Mouse (Mus musculus): ENCODE measurements at regions not wholly inside any gene's neighbourhood (a gene's known extent, or its start where the extent isn't known, plus 50 kb on each side); places are given as distances from the start of the nearest gene placed in this dataset.

DNA sequence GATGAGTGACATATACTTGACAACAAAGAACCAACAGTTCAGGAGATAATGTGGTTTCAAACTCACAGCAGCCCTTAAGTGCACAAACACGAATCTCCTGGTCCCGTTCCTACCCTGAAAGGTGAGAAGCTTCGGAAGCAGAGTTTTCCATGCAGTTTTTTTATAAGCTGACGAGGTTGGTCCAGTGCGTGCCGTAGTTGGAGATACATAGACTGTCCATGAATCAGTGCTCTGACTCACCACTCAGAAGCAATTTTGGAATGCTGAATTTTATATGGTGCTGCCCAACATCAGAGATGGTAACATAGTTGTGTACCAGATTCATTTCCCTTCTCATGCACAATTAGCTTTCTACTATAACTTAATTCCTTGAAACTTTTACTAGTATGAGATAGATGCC, 2263.3 kb upstream of the Gm7489 start:
- H3K9me3 ChIP-seq, result no peaks in the 10 kb centered on the region
- H3K36me3 ChIP-seq, result no peaks in the 10 kb centered on the region
- H3K4me2 ChIP-seq, result no peak overlapping the region
- no peak overlapping the region for H3K4me3 ChIP-seq
- no peak overlapping the region for H3K27ac ChIP-seq
- H3K4me1 ChIP-seq (replicated peaks), result no peaks in the 10 kb centered on the region
- no peaks in the 10 kb centered on the region for H3K27me3 ChIP-seq
- WGBS, result 95% methylated on average over 6 of the region's 6 CpGs
- no peak for ATAC-seq (ENCODE audit: low FRiP score)
- H3K9ac ChIP-seq, result no peak overlapping the region

DNA sequence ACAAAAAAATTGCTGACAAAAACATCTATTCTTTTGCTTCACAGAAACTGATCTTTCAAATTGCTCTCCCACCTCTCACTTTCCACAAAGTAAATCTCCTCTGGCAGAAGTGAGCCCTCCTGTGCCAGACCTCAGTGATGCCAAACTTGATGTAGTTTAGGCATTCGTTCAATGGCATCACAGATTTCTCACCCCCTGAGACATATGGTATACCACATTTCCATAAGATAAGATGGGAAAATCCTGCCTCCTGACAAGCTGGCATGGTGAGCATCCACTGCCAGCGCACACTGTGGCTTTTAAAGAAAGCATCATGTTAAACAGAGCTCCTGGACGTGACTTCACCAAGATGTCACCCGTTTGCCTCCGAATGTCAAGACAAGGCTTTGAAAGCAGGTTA, 2257.2 kb upstream of the Gm7489 start:
- Histone ChIP-seq H3K4me1 (replicated peaks) (no peaks in the 10 kb centered on the region), H3K27me3 (no peaks in the 10 kb centered on the region), H3K36me3 (no peaks in the 10 kb centered on the region), H3K4me2 (no peak overlapping the region), H3K27ac (no peak overlapping the region), H3K4me3 (no peak overlapping the region), H3K9me3 (no peaks in the 10 kb centered on the region), H3K9ac (no peak overlapping the region)
- WGBS, result 94% methylated on average over 5 of the region's 5 CpGs
- ATAC-seq (ENCODE audit: low FRiP score), result no peak

DNA sequence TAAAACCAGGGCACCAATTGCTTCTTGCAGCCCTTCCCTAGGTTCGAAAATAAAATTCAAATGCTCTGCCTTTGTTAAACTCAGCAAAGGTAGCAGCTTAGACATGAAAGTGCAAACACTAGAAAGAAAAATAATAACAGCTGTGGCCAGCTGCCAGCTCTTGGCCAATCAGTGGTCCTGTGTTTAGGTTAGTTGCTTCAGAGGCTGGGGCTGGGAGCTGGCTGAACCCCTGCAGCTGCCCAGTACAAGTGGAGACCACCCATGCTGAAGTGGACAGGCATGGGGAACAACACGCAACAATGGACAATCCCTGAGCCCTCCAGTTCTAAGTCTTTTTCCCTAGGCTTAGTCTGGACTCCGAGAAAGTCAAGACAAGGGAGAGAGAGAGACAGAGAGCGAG, 2256.2 kb upstream of the Gm7489 start:
- no peaks in the 10 kb centered on the region for H3K9me3 ChIP-seq
- no peaks in the 10 kb centered on the region for H3K4me1 ChIP-seq (replicated peaks)
- no peak overlapping the region for H3K9ac ChIP-seq
- no peak overlapping the region for H3K27ac ChIP-seq
- H3K27me3 ChIP-seq, result no peaks in the 10 kb centered on the region
- no peak overlapping the region for H3K4me2 ChIP-seq
- no peak for ATAC-seq (ENCODE audit: low FRiP score)
- H3K36me3 ChIP-seq, result no peaks in the 10 kb centered on the region
- no peak overlapping the region for H3K4me3 ChIP-seq
- 53% methylated on average over 4 of the region's 4 CpGs for WGBS

DNA sequence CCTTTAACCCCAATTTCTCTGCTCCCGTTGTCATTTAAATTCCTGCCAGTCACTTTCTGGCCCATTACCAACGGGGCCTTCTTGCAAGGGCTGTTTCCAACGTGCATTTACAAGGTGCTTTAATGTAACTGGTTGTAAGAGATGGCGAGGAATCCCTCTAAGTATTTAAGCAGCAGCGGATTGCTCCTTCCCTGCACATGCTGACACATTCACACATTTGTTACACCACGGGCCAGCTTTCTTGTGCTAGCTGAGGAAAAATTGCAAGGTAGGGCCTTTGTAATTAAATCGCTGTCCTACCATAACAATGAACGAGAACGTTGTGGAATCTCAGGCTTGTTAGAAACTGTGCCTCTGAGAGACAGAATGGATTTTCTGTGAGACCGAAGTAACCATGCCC, 2252.8 kb upstream of the Gm7489 start:
- peaks cover 8% of the 10 kb centered on the region for H3K4me1 ChIP-seq (replicated peaks)
- WGBS, result 69% methylated on average over 10 of the region's 10 CpGs
- no peak overlapping the region for H3K4me3 ChIP-seq
- H3K36me3 ChIP-seq, result no peaks in the 10 kb centered on the region
- ATAC-seq (ENCODE audit: low FRiP score), result no peak
- H3K9ac ChIP-seq, result no peak overlapping the region
- H3K27me3 ChIP-seq, result no peaks in the 10 kb centered on the region
- H3K9me3 ChIP-seq, result no peaks in the 10 kb centered on the region
- no peak overlapping the region for H3K27ac ChIP-seq
- no peak overlapping the region for H3K4me2 ChIP-seq

DNA sequence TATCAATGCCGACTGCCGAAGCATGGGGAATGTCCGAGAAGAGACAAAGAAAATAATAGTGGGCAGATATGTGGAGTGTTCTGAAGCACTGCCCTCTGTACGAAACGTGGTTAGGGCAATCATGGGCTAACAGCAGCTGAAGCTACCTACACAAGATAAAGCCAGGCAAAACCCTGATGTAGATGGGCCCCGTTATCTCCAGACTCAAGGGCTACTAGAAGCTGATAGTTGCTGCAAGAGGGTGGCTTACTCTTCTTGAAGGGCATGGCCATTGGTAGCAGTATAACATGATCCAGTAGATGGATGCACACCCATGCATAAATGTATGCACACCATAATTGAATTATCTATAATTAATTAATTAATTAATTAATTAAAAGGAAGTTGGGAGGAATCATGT, 2251.6 kb upstream of the Gm7489 start:
- no peak for ATAC-seq (ENCODE audit: low FRiP score)
- H3K4me2 ChIP-seq, result no peak overlapping the region
- H3K36me3 ChIP-seq, result no peaks in the 10 kb centered on the region
- H3K27me3 ChIP-seq, result no peaks in the 10 kb centered on the region
- no peak overlapping the region for H3K27ac ChIP-seq
- H3K4me1 ChIP-seq (replicated peaks), result peaks cover 8% of the 10 kb centered on the region
- no peak overlapping the region for H3K4me3 ChIP-seq
- WGBS, result 87% methylated on average over 6 of the region's 6 CpGs
- H3K9me3 ChIP-seq, result no peaks in the 10 kb centered on the region
- no peak overlapping the region for H3K9ac ChIP-seq

DNA sequence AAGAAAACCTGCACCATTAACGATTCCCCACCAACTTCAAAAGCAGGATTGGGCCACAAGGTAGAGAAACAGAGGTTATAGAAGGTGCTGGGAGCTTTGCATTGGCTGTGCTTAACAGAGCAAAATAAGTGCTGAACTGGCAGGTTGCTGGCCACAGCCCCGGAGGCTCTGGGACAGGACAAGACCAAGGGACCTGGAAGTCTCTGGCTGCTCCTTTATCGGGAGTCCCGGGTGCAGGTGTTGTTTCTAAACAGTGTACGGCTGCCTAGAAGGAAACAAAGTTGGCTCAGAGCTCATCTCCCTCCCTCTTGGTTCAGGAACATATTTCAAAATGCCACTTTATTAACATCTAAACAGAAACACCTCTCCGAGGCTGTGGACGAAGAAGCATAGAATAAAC, 2250.0 kb upstream of the Gm7489 start:
- peak; percentile 65; the same call in 1 of the 2 replicates for ATAC-seq (ENCODE audit: low FRiP score)
- H3K9ac ChIP-seq, result 0 out of 2 replicates have a peak overlapping the region, but pooled peaks have one; percentile 30
- H3K4me1 ChIP-seq (replicated peaks), result peaks cover 8% of the 10 kb centered on the region
- H3K27ac ChIP-seq, result no peak overlapping the region
- H3K27me3 ChIP-seq, result no peaks in the 10 kb centered on the region
- H3K36me3 ChIP-seq, result no peaks in the 10 kb centered on the region
- no peaks in the 10 kb centered on the region for H3K9me3 ChIP-seq
- H3K4me2 ChIP-seq, result peak overlapping the region; percentile 46
- 45% methylated on average over 7 of the region's 7 CpGs for WGBS
- peak overlapping the region; percentile 4; the same call in 1 of the 2 replicates for H3K4me3 ChIP-seq

DNA sequence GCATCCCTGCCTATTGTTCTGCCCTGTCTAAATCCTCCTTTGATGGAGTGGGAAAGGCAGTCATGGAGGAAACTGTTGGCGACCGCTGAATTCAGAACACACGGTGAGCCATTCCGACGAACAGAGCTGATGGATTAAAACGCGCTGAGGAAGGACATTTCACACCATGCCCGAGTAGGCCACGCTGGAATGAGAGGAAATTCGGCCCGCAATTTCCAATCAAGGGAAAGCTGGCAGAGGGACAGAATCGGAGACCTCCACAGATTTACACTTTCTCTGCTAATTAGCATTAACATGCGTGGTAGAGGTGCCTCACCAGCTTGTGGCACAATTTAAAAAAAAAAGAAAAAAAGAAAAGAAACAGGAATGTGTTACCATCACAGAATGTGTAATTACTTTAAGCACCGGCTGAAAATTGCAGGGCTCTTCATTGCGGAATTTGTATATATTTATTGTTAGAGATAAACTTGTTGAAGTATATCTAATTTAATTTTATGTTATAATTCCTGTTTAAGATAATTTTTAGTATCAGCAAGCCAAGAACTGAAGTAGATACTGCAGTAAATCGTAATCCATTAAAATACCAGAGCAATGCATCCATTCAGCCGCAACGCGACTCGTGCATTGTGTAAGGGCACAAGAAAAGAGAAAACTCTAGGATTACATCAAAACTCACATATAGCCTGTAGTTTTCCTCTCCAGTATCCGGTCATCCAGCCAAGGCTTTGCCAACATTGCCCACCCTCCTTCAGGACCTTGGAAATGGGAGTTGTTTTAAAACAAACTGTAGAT, 2249.4 kb upstream of the Gm7489 start:
- peak overlapping the region; percentile 4; the same call in 1 of the 2 replicates for H3K4me3 ChIP-seq
- 34% methylated on average over 21 of the region's 21 CpGs for WGBS
- peak overlapping the region; percentile 30; the same call in 1 of the 2 replicates for H3K9ac ChIP-seq
- no peaks in the 10 kb centered on the region for H3K9me3 ChIP-seq
- H3K4me2 ChIP-seq, result peak overlapping the region; percentile 46
- no peaks in the 10 kb centered on the region for H3K36me3 ChIP-seq
- peak; percentile 44; the same call in 1 of the 2 replicates for ATAC-seq (ENCODE audit: low FRiP score)
- peaks cover 8% of the 10 kb centered on the region for H3K4me1 ChIP-seq (replicated peaks)
- no peaks in the 10 kb centered on the region for H3K27me3 ChIP-seq
- no peak overlapping the region for H3K27ac ChIP-seq

DNA sequence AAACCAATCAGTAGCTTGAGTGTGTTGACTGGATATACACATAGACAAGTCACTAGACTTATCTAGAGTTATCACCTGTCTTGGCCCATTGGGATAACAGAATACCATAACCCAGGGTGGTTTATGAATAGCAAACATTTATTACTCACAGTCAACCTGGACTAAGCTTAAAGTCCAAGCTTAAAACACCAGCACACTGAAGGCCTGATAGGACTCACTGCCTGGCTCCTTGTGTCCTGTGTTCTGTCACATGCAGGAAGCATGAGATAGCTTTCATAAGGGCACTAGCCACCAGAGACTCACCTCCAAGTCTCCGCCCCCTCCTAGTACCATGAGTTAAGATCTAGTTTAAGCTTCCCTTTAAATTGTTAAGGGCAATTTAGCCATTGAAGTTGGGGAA, 2247.1 kb upstream of the Gm7489 start:
- H3K9ac ChIP-seq, result no peak overlapping the region
- WGBS, result 98% methylated on average over 1 of the region's 1 CpGs
- H3K27me3 ChIP-seq, result no peaks in the 10 kb centered on the region
- H3K36me3 ChIP-seq, result no peaks in the 10 kb centered on the region
- H3K4me2 ChIP-seq, result no peak overlapping the region
- no peak overlapping the region for H3K4me3 ChIP-seq
- H3K4me1 ChIP-seq (replicated peaks), result peaks cover 8% of the 10 kb centered on the region
- no peak overlapping the region for H3K27ac ChIP-seq
- no peak for ATAC-seq (ENCODE audit: low FRiP score)
- no peaks in the 10 kb centered on the region for H3K9me3 ChIP-seq

DNA sequence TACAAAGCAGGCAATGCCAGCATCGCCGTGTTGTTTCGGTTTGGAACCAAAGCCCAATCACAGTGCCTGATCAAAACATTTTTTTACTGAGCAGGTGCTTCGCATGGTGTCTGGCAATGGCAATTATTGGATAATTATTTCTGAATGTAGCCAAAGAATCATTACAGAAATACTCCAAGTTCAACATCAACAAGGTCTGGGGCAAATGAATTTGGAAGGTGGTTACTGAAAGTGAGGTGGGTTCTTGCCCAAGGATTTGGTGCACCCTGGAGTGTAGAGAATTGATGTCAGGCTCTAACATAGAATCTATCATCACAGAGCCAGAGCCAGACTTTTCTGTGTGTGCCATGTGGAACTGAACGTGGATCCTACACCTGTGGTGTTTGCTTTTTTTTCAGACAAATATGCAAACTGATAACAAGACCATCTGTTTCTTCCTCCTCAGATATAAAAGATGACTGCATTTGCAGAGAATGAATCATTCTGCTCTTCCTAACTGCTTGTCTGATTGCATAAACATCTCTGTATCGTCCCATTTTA, 2240.9 kb upstream of the Gm7489 start:
- H3K27ac ChIP-seq, result no peak overlapping the region
- no peaks in the 10 kb centered on the region for H3K27me3 ChIP-seq
- 90% methylated on average over 6 of the region's 6 CpGs for WGBS
- H3K9me3 ChIP-seq, result no peaks in the 10 kb centered on the region
- ATAC-seq (ENCODE audit: low FRiP score), result no peak
- no peaks in the 10 kb centered on the region for H3K36me3 ChIP-seq
- no peak overlapping the region for H3K4me2 ChIP-seq
- H3K4me3 ChIP-seq, result no peak overlapping the region
- H3K4me1 ChIP-seq (replicated peaks), result no peaks in the 10 kb centered on the region
- no peak overlapping the region for H3K9ac ChIP-seq

DNA sequence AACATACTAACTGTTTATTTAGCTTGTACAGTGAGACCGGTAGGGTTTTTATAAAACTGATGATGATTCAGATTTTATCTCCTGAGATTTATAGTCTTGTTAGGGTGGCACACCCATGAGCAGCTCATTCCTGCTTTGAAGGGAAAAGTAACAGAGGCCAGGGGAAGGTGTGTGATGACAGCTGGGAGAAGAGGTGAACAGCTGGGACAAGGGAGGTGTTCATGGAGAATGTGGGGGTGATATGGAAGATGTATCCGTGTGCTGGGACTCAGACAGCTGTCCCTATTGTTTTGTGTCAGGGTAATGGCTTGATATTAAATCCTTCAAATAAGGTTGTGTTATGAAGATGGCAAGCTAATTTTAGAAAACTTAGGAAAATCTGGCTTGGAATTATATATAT, 2238.4 kb upstream of the Gm7489 start:
- no peak overlapping the region for H3K9ac ChIP-seq
- H3K27me3 ChIP-seq, result no peaks in the 10 kb centered on the region
- H3K4me2 ChIP-seq, result no peak overlapping the region
- no peaks in the 10 kb centered on the region for H3K36me3 ChIP-seq
- ATAC-seq (ENCODE audit: low FRiP score), result no peak
- H3K9me3 ChIP-seq, result no peaks in the 10 kb centered on the region
- no peak overlapping the region for H3K4me3 ChIP-seq
- WGBS, result 87% methylated on average over 2 of the region's 2 CpGs
- H3K4me1 ChIP-seq (replicated peaks), result no peaks in the 10 kb centered on the region
- no peak overlapping the region for H3K27ac ChIP-seq

DNA sequence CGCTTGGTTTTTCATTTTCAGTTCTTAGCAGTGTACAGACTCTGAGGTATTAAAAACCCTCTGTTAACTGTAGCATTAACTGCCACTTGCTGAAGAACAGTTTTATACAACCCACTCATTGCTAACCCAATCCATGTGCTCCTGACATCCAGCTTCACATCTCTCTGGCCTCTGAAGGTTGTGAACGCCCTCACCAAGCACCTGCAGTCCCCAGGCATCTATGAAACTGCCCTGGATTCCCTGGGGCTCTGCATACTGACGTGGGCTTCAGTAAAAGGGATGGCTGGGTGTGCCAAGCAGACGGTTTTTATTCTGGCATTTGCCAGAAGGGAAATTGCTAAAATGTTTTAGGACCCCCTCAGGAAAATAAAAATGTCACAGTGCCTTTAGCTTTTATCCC, 2232.2 kb upstream of the Gm7489 start:
- WGBS, result 61% methylated on average over 4 of the region's 4 CpGs
- ATAC-seq (ENCODE audit: low FRiP score), result no peak
- Histone ChIP-seq H3K9me3 (peaks cover 5% of the 10 kb centered on the region), H3K27me3 (no peaks in the 10 kb centered on the region), H3K4me1 (replicated peaks) (no peaks in the 10 kb centered on the region), H3K9ac (no peak overlapping the region), H3K36me3 (no peaks in the 10 kb centered on the region), H3K4me2 (no peak overlapping the region), H3K27ac (no peak overlapping the region), H3K4me3 (no peak overlapping the region)

DNA sequence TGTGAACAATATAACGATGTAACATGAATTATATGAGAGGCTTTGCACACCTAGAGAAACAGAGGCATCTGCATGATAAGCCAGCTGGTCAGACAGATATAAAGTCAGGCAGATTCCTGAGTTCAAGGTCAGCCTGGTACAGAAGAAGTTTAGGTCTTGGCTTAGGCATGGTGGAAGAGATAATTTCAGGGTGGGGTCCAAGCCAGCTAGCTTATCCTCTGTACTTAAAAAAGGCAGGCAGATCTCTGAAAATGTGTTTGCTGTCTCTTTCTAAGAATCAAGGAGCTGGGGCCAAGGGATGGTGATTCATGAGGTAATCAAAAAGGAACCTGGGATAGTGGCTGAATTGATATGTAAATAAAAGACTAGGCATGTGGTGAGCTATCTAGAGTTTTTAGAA, 2227.1 kb upstream of the Gm7489 start:
- WGBS, result 88% methylated on average over 1 of the region's 1 CpGs
- H3K27ac ChIP-seq, result no peak overlapping the region
- no peaks in the 10 kb centered on the region for H3K27me3 ChIP-seq
- no peaks in the 10 kb centered on the region for H3K4me1 ChIP-seq (replicated peaks)
- H3K4me2 ChIP-seq, result no peak overlapping the region
- no peak overlapping the region for H3K9ac ChIP-seq
- no peak overlapping the region for H3K4me3 ChIP-seq
- H3K36me3 ChIP-seq, result no peaks in the 10 kb centered on the region
- no peak for ATAC-seq (ENCODE audit: low FRiP score)
- H3K9me3 ChIP-seq, result peaks cover 9% of the 10 kb centered on the region

DNA sequence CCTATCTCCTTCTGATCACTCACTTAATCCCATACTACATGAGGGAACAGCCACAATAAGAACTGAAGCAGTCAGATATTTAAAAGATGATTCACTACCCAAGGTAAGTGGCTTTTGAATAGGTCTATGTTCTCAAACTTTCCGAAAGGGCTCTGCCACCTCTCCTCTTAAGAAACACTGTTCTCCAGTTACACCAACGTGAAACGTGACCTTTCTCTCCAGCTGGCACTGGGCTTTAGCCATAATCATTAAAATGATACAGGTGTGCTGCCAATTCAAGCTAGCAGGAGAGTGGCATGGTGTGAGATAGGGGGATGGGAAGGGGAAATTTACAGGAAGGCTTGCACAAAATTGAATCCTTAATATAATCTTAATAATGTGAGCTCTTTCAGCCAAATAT, 2216.4 kb upstream of the Gm7489 start:
- no peak overlapping the region for H3K4me3 ChIP-seq
- 83% methylated on average over 3 of the region's 3 CpGs for WGBS
- H3K4me2 ChIP-seq, result no peak overlapping the region
- no peak overlapping the region for H3K27ac ChIP-seq
- no peaks in the 10 kb centered on the region for H3K36me3 ChIP-seq
- H3K9ac ChIP-seq, result no peak overlapping the region
- H3K4me1 ChIP-seq (replicated peaks), result no peaks in the 10 kb centered on the region
- ATAC-seq (ENCODE audit: low FRiP score), result no peak
- H3K27me3 ChIP-seq, result no peaks in the 10 kb centered on the region
- no peaks in the 10 kb centered on the region for H3K9me3 ChIP-seq
